Mouse (Mus musculus): ENCODE measurements around the gene P2ry10.
"Not testable (repeated sequence)": the region's sequence is repeated elsewhere in the genome, so short reads cannot be mapped to it uniquely, and the experiment has no call there.

P2ry10 gene

DNA sequence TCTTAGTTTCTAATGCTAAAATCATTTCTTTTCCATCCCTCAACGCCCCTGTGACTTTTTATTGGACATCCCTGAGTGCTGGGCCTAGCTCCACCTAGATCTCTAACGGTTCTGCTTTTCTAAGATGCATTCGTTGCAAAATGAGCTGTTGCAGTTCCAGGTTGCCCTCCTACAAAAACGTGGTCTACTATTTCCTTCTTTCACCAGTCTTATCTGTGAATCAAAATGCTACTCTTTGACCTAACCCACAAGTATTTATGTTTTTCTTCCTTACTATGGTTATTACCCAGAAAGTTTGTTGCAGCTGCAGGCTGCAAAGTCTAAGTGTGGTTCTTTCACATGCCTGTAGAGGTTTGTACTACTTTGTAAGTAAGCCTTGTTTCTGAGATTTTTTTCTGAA lies at the start of gene P2ry10:
Gene P2ry10 (plus strand): TSS at position 316 of the 400 bp plus-strand sequence.
- DNase-seq = no peak

GRCm38 (mm10) chrX:107039146-107039545 lies 49.1 kb upstream of the P2ry10 start:
- DNase-seq = no peak

DNA sequence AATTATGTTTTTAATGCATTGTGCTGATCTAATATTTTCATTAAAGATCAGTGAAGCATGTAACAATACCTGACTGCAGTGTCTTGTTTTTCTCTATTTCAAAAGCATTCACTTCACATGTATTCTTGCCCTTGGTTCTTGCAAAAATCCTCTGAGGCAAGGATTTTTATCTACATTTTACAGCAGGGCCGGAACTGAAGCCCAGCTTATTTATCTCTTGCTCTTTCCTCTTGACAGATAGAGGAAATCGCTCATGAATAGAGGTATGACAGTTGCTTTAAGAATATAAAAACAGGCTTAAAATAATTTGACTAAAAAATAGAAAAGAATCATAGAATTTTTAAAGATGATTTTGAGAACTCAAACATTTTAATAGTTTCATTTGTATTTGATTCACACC lies 48.7 kb upstream of the P2ry10 start:
- no peak for DNase-seq

DNA sequence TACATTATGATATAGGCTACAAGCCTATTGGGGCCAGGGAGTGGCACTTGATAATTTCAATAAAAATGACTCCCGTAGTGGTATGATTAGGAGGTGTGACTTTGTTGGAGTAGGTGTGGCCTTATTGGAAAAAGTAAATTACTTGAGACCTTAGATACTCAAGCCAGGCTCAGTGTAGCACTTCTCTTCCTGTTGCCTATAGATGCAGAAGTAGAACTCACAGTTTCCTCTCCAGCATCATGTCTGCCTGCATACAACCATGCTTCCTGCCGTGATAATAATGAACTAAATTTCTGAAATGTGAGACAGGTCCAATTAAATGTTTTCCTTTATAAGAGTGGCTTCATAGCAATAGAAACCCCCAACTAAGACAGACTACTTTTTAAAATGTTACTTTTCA lies 45.9 kb upstream of the P2ry10 start:
- DNase-seq = no peak

GRCm38 (mm10) chrX:107083407-107083806 lies 4.9 kb upstream of the P2ry10 start:
- DNase-seq = not testable (repeated sequence)

DNA sequence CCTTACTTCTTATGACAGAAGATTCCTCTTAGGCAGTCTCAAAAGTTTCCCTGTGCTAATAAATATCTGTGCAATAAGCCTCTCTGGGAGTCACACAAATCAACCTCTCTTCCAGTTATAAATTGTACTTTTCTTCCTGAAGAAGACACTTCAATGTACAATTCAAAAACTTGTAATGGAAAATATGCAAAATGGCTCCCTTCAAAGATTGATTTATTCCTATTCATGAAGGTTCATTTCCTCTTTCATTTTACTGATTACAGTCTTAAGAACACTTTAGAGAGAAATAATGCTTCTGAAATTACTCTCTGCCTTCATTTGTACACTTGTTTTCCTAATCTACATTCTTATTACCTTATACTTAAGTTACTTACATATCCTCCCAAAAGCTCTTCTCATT lies 4.0 kb upstream of the P2ry10 start:
- no peak for DNase-seq

- DNase-seq = no peak
These were observed 839 bp downstream of the P2ry10 start for GRCm38 (mm10) chrX:107089131-107089530.

GRCm38 (mm10) chrX:107089930-107090329 lies 1.6 kb downstream of the P2ry10 start:
- DNase-seq = no peak

DNA sequence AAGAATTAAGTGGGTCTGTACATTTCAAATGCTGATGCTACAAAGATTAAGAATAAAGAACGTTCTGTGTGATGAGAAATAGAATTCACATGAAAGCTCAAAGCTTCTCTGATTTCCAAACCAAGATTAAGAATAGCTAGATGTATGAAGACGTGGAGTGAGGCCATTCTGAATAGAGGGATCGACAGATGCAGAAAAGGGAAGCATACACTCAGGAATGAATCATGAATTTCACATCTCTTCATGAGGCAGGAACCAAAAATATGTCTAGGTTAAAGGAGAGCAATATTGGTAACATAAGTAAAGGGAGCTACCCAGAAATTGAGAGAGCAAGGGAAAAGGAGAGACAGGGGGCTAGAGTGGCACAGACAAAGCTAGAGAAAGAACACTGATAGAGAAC lies 7.3 kb downstream of the P2ry10 start:
- DNase-seq = no peak

- DNase-seq = no peak
These were observed 28.0 kb downstream of the P2ry10 start for GRCm38 (mm10) chrX:107116333-107116732.

DNA sequence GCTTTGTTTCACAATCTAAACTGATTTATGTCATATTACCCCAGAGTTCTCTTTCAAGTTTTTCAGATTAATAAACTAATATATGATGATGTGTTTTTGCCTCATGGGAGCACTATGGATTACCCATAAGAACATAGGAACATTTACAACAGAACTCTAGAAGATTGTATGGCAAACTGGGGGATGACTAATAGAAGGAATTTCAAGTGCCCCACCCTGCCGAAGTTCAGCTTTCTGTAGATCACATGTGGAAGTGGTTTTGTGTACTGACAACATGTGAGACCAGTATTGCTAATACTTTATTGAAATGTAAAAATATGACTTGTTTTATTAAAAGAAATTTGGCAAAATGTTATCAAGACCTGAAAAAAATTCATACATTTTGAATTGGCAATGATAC lies 28.7 kb downstream of the P2ry10 start:
- no peak for DNase-seq

- DNase-seq = no peak
These were observed 54.9 kb downstream of the P2ry10 start for GRCm38 (mm10) chrX:107143184-107143583.

DNA sequence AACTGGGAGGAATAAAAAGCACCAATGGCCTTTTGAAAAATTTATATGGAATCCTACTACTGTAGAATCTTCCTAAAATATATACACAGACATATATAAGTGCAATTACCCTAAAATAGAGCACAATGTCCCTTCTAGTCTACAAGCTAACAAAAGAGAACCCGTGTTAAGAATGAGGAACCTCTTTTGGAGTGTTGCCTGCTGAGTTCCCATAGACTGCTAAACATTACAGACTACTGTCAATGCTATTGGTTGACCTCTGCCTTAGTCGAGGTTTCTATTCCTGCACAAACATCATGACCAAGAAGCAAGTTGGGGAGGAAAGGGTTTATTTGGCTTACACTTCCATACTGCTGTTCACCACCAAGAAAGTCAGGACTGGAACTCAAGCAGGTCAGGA lies 55.6 kb downstream of the P2ry10 start:
- DNase-seq = no peak

DNA sequence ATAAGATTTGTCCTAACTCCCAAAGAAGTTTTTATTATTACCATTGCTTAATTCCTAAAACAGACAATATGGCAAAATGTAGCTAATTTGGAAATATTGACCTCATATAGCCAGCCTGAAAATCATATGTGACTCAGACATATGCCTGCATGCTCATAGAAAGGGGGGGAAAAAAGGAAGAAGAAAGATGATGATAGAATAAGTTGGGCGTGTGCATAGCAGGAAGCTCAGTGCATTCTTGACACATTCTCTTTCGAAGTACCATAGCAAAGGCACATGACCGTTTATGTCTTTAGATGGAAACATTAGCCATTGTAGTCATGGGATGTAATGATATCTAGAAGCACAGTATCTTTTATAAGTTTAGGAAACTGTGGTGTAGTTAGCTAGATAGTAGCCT lies 60.4 kb downstream of the P2ry10 start, which contains the start of gene P2ry10b:
Gene P2ry10b (plus strand): TSS at position 247 of the 400 bp plus-strand sequence.
- no peak for DNase-seq

DNA sequence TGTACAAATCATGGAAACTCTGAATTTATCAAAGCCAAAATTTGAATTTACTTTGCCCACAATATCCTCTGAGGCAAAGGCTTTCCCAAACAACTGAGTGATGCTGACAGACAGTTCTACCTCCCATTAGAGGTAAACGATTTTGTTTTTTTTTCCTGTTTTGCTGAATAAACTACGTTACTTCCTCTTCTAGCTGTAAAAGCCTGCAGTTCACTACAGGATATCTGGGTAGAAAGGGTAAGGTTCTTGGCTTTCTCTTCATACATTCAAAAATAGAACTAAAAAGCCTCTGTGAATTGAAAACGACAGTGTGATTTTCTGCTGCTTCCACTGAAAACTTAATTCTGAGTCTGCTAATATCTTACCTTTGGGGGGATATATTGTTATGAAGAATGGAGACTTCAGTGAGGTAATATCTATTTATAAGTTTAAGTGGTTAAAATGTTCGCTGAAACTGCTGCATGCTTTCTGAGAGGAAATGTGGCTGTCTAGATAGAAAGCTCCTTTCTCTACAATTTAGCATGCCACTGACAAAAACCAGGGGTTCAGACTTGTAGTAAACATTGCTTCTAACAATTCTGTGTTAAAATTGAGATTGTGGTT lies 61.2 kb downstream of the P2ry10 start:
- DNase-seq = no peak

- DNase-seq = no peak
These were observed 61.7 kb downstream of the P2ry10 start for GRCm38 (mm10) chrX:107150027-107150426.

GRCm38 (mm10) chrX:107150752-107151515 lies 62.6 kb downstream of the P2ry10 start:
- DNase-seq = no peak
